Comparison of ENCODE assay signal across 8 mouse cellular contexts in the genomic region with DNA sequence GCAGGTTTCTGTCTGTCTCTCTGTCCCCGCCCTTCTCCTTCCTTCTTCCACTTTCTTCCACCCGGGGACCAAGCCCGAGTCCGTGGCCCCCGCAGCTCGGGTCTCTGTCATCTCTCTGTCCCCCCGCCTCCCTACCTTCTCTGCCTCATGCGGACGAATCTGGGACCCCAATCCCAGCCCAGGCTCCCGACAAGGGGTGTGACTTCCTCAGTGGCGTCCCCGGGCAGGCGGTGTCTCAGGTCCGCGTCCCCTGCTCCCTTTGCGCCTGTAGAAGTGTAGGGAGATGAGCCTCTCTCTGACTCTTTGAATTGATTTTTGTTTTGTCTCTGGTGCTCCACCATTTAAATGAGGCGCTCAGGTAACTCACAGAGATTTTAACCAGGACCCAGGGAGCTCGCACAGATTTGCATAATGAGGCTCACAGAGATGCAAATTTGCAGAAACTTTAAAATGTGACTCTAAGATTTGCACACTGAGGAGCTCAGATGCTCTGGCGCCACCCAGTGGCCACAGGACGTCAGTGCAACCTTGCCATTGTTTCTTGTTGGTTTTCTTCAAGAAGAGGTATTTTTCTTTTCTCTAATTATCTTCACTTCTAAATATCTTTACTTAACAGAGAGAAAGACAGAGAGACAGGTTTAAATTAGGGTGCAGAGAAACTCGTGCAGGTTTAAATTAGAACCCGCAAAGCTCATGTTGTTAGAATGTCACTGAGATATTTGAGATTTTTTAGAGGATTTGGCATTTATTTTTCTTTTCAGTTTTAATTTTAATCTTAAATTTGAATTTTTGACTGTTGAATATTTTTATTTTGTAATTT. TPM values are rescaled to one million over a fixed set of nuclear protein-coding genes. Genes with fewer than 3 reads are reported as not detected.
DNase-seq lines count a peak whose midpoint lies in the region; ATAC-seq lines count a peak whose summit lies in the region.
"Not testable (repeated sequence)": the region's sequence is repeated elsewhere in the genome, so short reads cannot be mapped to it uniquely, and the experiment has no call there.

No protein-coding gene starts in this region.

- 72% methylated on average over 22 of the region's 22 CpGs for WGBS in embryonic facial prominence, embryonic 12.5 days
- 84% methylated on average over 22 of the region's 22 CpGs for WGBS in intestine, embryonic 15.5 days

- H3K36me3 ChIP-seq in embryonic facial prominence, embryonic 12.5 days; intestine, embryonic 15.5 days: not testable (repeated sequence)

- H3K4me2 ChIP-seq in embryonic facial prominence, embryonic 12.5 days (replicated peaks); intestine, embryonic 15.5 days (replicated peaks): not testable (repeated sequence)

- H3K27me3 ChIP-seq in embryonic facial prominence, embryonic 12.5 days; intestine, embryonic 15.5 days (replicated peaks): not testable (repeated sequence)

- H3K9me3 ChIP-seq in embryonic facial prominence, embryonic 12.5 days; intestine, embryonic 15.5 days: not testable (repeated sequence)

- not testable (repeated sequence) for H3K4me3 ChIP-seq in embryonic facial prominence, embryonic 12.5 days; intestine, embryonic 15.5 days (replicated peaks)

- not testable (repeated sequence) for H3K27ac ChIP-seq in embryonic facial prominence, embryonic 12.5 days; intestine, embryonic 15.5 days

- peak; percentile 90 for ATAC-seq in embryonic facial prominence, embryonic 12.5 days (ENCODE audit: insufficient number of reproducible peaks, insufficient read depth, low FRiP score, low TSS enrichment)
- ATAC-seq in intestine, embryonic 15.5 days: peak; percentile 89
- ATAC-seq in megakaryocyte progenitor cell, adult 5-6 weeks (replicated peaks; ENCODE audit: poor library complexity): peak; percentile 95

- H3K4me1 ChIP-seq in embryonic facial prominence, embryonic 12.5 days; intestine, embryonic 15.5 days (replicated peaks): not testable (repeated sequence)

- DNase-seq in adrenal gland, adult 18-20 months (ENCODE audit: low spot score in 2 of 2): peak; percentile 44 to 81
- DNase-seq in heart, adult 11 months: peak; percentile 97
- DNase-seq in left cerebral cortex, adult 9 months (ENCODE audit: low spot score in 2 of 2): peak; percentile 54 to 67
- DNase-seq in right cerebral cortex, postnatal 10 days (ENCODE audit: low spot score in 2 of 2): peak; percentile 80
- peak; percentile 54 for DNase-seq in urinary bladder, postnatal 25 days (ENCODE audit: low spot score)

- H3K9ac ChIP-seq in embryonic facial prominence, embryonic 12.5 days; intestine, embryonic 15.5 days: not testable (repeated sequence)

RNA-seq across cellular contexts. Expression of a gene that starts 35.8 kb away (rescaled TPM):
- not detected for total RNA-seq in adrenal gland, adult 18-20 months (2021)
- not detected in 2 replicates for polyA plus RNA-seq in embryonic facial prominence, embryonic 12.5 days (2016; fragmentation: Nextera tagmentation; extraction: Ambion mirVana)
- not detected in 2 replicates for polyA plus RNA-seq in intestine, embryonic 15.5 days (2015; fragmentation: Nextera tagmentation; extraction: Ambion mirVana)
- total RNA-seq in megakaryocyte progenitor cell, adult 5-6 weeks (2015): not detected in 2 replicates
- not detected in 2 replicates for total RNA-seq in megakaryocyte progenitor cell, adult 5-6 weeks (2017)
